Mouse (Mus musculus) C2C12 (cell line): ENCODE measurements at regions not wholly inside any gene's neighbourhood (a gene's known extent, or its start where the extent isn't known, plus 50 kb on each side); places are given as distances from the start of the nearest gene placed in this dataset.

ENCODE experiments used
- CEBPB ChIP-seq: IDR thresholded peaks from one replicate; pipeline ENCODE4 v1.6.1; 2011; ENCODE audit warnings: low read depth, mild to moderate bottlenecking, control low read depth, moderate library complexity
- CTCF ChIP-seq: IDR thresholded peaks from one replicate; pipeline ENCODE4 v1.5.1; 2011; ENCODE audit not compliant: control insufficient read depth, insufficient read depth, insufficient read length
- FOSL1 ChIP-seq: IDR thresholded peaks from one replicate; pipeline ENCODE4 v1.8.0; 2011; ENCODE audit warnings: mild to moderate bottlenecking, low read length; ENCODE audit not compliant: poor library complexity, insufficient read depth, severe bottlenecking
- MAX ChIP-seq: IDR thresholded peaks from one replicate; pipeline ENCODE4 v1.6.1; 2011; ENCODE audit warnings: mild to moderate bottlenecking, control low read depth
- MYOD1 ChIP-seq: IDR thresholded peaks from one replicate; pipeline ENCODE4 v1.6.1; 2011; ENCODE audit warnings: low read depth; ENCODE audit not compliant: control insufficient read depth, insufficient read length
- MYOG ChIP-seq: IDR thresholded peaks from one replicate; pipeline ENCODE4 v1.6.1; 2011; ENCODE audit not compliant: control insufficient read depth, insufficient read length; ENCODE audit errors: extremely low read depth
- USF1 ChIP-seq: IDR thresholded peaks from one replicate; pipeline ENCODE4 v1.6.1; 2011; ENCODE audit warnings: low read depth, mild to moderate bottlenecking, control low read depth, moderate library complexity

DNA sequence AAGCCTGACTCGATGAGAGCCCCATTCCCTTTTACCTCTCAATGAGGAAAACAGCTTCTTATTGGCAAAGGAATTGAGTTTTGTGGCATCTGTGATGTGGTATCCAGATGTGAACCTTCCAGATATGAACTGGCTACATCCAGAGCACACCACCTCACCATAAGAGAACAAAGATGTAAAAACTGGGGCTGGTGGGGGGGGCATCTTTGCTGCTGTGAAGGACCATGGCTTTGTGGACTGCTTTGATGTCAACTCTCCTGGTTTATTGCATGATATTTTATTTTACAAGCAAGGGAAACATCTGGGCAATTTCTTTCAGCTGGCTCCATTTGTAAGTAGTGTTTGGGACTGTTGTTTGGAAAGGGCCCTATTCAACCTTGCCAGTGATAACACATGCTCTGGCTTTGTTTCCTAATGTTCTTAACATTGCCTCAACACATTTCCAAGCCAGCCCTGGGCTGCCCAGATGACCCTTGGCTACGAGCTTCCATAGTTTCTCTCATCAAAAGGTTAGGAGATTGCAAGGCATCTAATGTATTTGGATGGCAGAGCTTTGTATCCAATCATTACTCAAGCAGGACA lies 116.2 kb upstream of the Prkg2 start:
- no peak for TF ChIP-seq CTCF
- no peak for TF ChIP-seq MYOG
- TF ChIP-seq MYOD1, result no peak
- TF ChIP-seq MAX, result no peak
- no peak for TF ChIP-seq USF1
- no peak for TF ChIP-seq FOSL1
- no peak for TF ChIP-seq CEBPB
